Mouse (Mus musculus): ENCODE results near the gene Gprc5b. TPM values are rescaled to one million over a fixed set of nuclear protein-coding genes. Genes with fewer than 3 reads are reported as not detected.

The Gprc5b gene
- polyA plus RNA-seq, 2 experiments, result 14.0 to 24.9 TPM

GRCm38 (mm10) chr7:118937469-118938387 lies 57.3 kb downstream of the Gprc5b start:
- 76% methylated on average over 11 of the region's 11 CpGs for WGBS
- no peak overlapping the region for H3K4me3 ChIP-seq (replicated peaks; ENCODE audit: low read length)
- DNase-seq (ENCODE audit: low spot score), result no peak
- no peak overlapping the region for H3K9ac ChIP-seq (ENCODE audit: low read depth, low read length, severe bottlenecking)
- TF ChIP-seq POLR2A (IDR thresholded peaks at IDR 0.05; ENCODE audit: borderline replicate concordance, extremely low read depth, insufficient read depth, insufficient read length), result no peak
- no peaks in the 10 kb centered on the region for H3K27me3 ChIP-seq (ENCODE audit: control insufficient read depth, insufficient read depth, low read length)
- H3K4me1 ChIP-seq (ENCODE audit: control insufficient read depth, insufficient read depth, low read length), result no peaks in the 10 kb centered on the region
- H3K36me3 ChIP-seq (ENCODE audit: control insufficient read depth, insufficient read depth, low read length), result no peaks in the 10 kb centered on the region
- no peaks in the 10 kb centered on the region for H3K9me3 ChIP-seq (ENCODE audit: control insufficient read depth, low read length)
- H3K27ac ChIP-seq (replicated peaks; ENCODE audit: low read depth, low read length), result no peak overlapping the region
- no peak for ATAC-seq (ENCODE audit: low FRiP score, low read depth)
- H3K4me2 ChIP-seq (replicated peaks; ENCODE audit: low read depth, low read length, severe bottlenecking), result no peak overlapping the region

GRCm38 (mm10) chr7:118936844-118937243 lies 58.2 kb downstream of the Gprc5b start:
- Histone ChIP-seq H3K27ac (replicated peaks; ENCODE audit: low read depth, low read length) (no peak overlapping the region), H3K4me3 (replicated peaks; ENCODE audit: low read length) (no peak overlapping the region), H3K9ac (ENCODE audit: low read depth, low read length, severe bottlenecking) (no peak overlapping the region), H3K9me3 (ENCODE audit: control insufficient read depth, low read length) (no peaks in the 10 kb centered on the region), H3K4me1 (ENCODE audit: control insufficient read depth, insufficient read depth, low read length) (no peaks in the 10 kb centered on the region), H3K4me2 (replicated peaks; ENCODE audit: low read depth, low read length, severe bottlenecking) (no peak overlapping the region), H3K36me3 (ENCODE audit: control insufficient read depth, insufficient read depth, low read length) (no peaks in the 10 kb centered on the region), H3K27me3 (ENCODE audit: control insufficient read depth, insufficient read depth, low read length) (no peaks in the 10 kb centered on the region)
- ATAC-seq (ENCODE audit: low FRiP score, low read depth), result no peak
- no peak for DNase-seq (ENCODE audit: low spot score)
- WGBS, result 43% methylated on average over 4 of the region's 4 CpGs
- no peak for TF ChIP-seq POLR2A (IDR thresholded peaks at IDR 0.05; ENCODE audit: borderline replicate concordance, extremely low read depth, insufficient read depth, insufficient read length)

- no peak for ATAC-seq (ENCODE audit: low FRiP score, low read depth)
- WGBS, result 64% methylated on average over 2 of the region's 2 CpGs
- no peak for DNase-seq (ENCODE audit: low spot score)
- no peaks in the 10 kb centered on the region for H3K36me3 ChIP-seq (ENCODE audit: control insufficient read depth, insufficient read depth, low read length)
- H3K4me3 ChIP-seq (replicated peaks; ENCODE audit: low read length), result no peak overlapping the region
- no peak for TF ChIP-seq POLR2A (IDR thresholded peaks at IDR 0.05; ENCODE audit: borderline replicate concordance, extremely low read depth, insufficient read depth, insufficient read length)
- no peaks in the 10 kb centered on the region for H3K9me3 ChIP-seq (ENCODE audit: control insufficient read depth, low read length)
- H3K4me1 ChIP-seq (ENCODE audit: control insufficient read depth, insufficient read depth, low read length), result no peaks in the 10 kb centered on the region
- H3K27ac ChIP-seq (replicated peaks; ENCODE audit: low read depth, low read length), result no peak overlapping the region
- H3K9ac ChIP-seq (ENCODE audit: low read depth, low read length, severe bottlenecking), result no peak overlapping the region
- no peak overlapping the region for H3K4me2 ChIP-seq (replicated peaks; ENCODE audit: low read depth, low read length, severe bottlenecking)
- H3K27me3 ChIP-seq (ENCODE audit: control insufficient read depth, insufficient read depth, low read length), result no peaks in the 10 kb centered on the region
These were observed 59.7 kb downstream of the Gprc5b start for GRCm38 (mm10) chr7:118935306-118935705.

GRCm38 (mm10) chr7:118931502-118932395 lies 63.3 kb downstream of the Gprc5b start:
- WGBS, result 73% methylated on average over 17 of the region's 17 CpGs
- Histone ChIP-seq H3K4me2 (replicated peaks; ENCODE audit: low read depth, low read length, severe bottlenecking) (no peak overlapping the region), H3K9ac (ENCODE audit: low read depth, low read length, severe bottlenecking) (no peak overlapping the region), H3K9me3 (ENCODE audit: control insufficient read depth, low read length) (no peaks in the 10 kb centered on the region), H3K4me1 (ENCODE audit: control insufficient read depth, insufficient read depth, low read length) (peaks cover 6% of the 10 kb centered on the region; the same call in 1 of the 2 replicates), H3K27ac (replicated peaks; ENCODE audit: low read depth, low read length) (no peak overlapping the region), H3K27me3 (ENCODE audit: control insufficient read depth, insufficient read depth, low read length) (no peaks in the 10 kb centered on the region), H3K36me3 (ENCODE audit: control insufficient read depth, insufficient read depth, low read length) (no peaks in the 10 kb centered on the region), H3K4me3 (replicated peaks; ENCODE audit: low read length) (no peak overlapping the region)
- TF ChIP-seq POLR2A (IDR thresholded peaks at IDR 0.05; ENCODE audit: borderline replicate concordance, extremely low read depth, insufficient read depth, insufficient read length), result no peak
- DNase-seq (ENCODE audit: low spot score), result no peak
- ATAC-seq (ENCODE audit: low FRiP score, low read depth), result no peak
